Mouse (Mus musculus) embryo, embryonic 11 days (tissue): ENCODE data around the gene Rpp25.

Experiments used
- DNase-seq: peaks from one replicate; pipeline ENCODE4 v3.0.0-alpha.2; 2015

Gene Rpp25

GRCm38 (mm10) chr9:57503622-57504380 lies at the start of gene Rpp25:
Gene Rpp25, plus strand, starts transcription at chr9:57504026.
- DNase-seq, result peak; percentile 70

GRCm38 (mm10) chr9:57459707-57460106 lies 44.1 kb upstream of the Rpp25 start:
- no peak for DNase-seq

- no peak for DNase-seq
Observed at GRCm38 (mm10) chr9:57462866-57463265, 41.0 kb upstream of the Rpp25 start.

GRCm38 (mm10) chr9:57466101-57466500 lies 37.7 kb upstream of the Rpp25 start:
- no peak for DNase-seq

- no peak for DNase-seq
Observed at GRCm38 (mm10) chr9:57467271-57467771, 36.5 kb upstream of the Rpp25 start.

GRCm38 (mm10) chr9:57467896-57468549 lies 35.8 kb upstream of the Rpp25 start, which contains the start of gene Scamp5:
Gene Scamp5, minus strand, starts transcription at chr9:57468060.
- peak; percentile 97 for DNase-seq

GRCm38 (mm10) chr9:57468914-57469313 lies 34.9 kb upstream of the Rpp25 start:
- DNase-seq, result no peak

GRCm38 (mm10) chr9:57485774-57486173 lies 18.1 kb upstream of the Rpp25 start:
- peak; percentile 86 for DNase-seq

- no peak for DNase-seq
Observed at GRCm38 (mm10) chr9:57487807-57488206, 16.0 kb upstream of the Rpp25 start.

- no peak for DNase-seq
Observed at GRCm38 (mm10) chr9:57493532-57493931, 10.3 kb upstream of the Rpp25 start.

GRCm38 (mm10) chr9:57494970-57495369 lies 8.9 kb upstream of the Rpp25 start:
- no peak for DNase-seq

- DNase-seq, result no peak
Observed at GRCm38 (mm10) chr9:57497236-57497635, 6.6 kb upstream of the Rpp25 start.

- DNase-seq, result no peak
Observed at GRCm38 (mm10) chr9:57498536-57498935, 5.3 kb upstream of the Rpp25 start.

GRCm38 (mm10) chr9:57501452-57501851 lies 2.4 kb upstream of the Rpp25 start:
- no peak for DNase-seq

GRCm38 (mm10) chr9:57501861-57502260 lies 2.0 kb upstream of the Rpp25 start:
- DNase-seq, result peak; percentile 55

- DNase-seq, result no peak
Observed at GRCm38 (mm10) chr9:57502911-57503621, 760 bp upstream of the Rpp25 start.

GRCm38 (mm10) chr9:57504381-57504700 lies 515 bp downstream of the Rpp25 start:
- DNase-seq, result peak; percentile 79

GRCm38 (mm10) chr9:57504891-57505290 lies 1.1 kb downstream of the Rpp25 start:
- no peak for DNase-seq

GRCm38 (mm10) chr9:57505700-57506099 lies 1.9 kb downstream of the Rpp25 start:
- peak; percentile 56 for DNase-seq

- DNase-seq, result no peak
Observed at GRCm38 (mm10) chr9:57510577-57510976, 6.8 kb downstream of the Rpp25 start.

- peak; percentile 84 for DNase-seq
Observed at GRCm38 (mm10) chr9:57517113-57517512, 13.3 kb downstream of the Rpp25 start.

- no peak for DNase-seq
Observed at GRCm38 (mm10) chr9:57520375-57521055, 16.7 kb downstream of the Rpp25 start.
